Mouse (Mus musculus): ENCODE results near the gene Megf9.

GRCm38 (mm10) chr4:70516289-70516688, 18.5 kb downstream of the Megf9 start:
- TF ChIP-seq CTCF (IDR thresholded peaks at IDR 0.05; ENCODE audit: insufficient read depth, low read length), result no peak
- TF ChIP-seq POLR2A (IDR thresholded peaks at IDR 0.05; ENCODE audit: borderline replicate concordance, extremely low read depth, low read depth, low read length), result no peak

Data from lung, adult 2 months (tissue).